In the genomic region with DNA sequence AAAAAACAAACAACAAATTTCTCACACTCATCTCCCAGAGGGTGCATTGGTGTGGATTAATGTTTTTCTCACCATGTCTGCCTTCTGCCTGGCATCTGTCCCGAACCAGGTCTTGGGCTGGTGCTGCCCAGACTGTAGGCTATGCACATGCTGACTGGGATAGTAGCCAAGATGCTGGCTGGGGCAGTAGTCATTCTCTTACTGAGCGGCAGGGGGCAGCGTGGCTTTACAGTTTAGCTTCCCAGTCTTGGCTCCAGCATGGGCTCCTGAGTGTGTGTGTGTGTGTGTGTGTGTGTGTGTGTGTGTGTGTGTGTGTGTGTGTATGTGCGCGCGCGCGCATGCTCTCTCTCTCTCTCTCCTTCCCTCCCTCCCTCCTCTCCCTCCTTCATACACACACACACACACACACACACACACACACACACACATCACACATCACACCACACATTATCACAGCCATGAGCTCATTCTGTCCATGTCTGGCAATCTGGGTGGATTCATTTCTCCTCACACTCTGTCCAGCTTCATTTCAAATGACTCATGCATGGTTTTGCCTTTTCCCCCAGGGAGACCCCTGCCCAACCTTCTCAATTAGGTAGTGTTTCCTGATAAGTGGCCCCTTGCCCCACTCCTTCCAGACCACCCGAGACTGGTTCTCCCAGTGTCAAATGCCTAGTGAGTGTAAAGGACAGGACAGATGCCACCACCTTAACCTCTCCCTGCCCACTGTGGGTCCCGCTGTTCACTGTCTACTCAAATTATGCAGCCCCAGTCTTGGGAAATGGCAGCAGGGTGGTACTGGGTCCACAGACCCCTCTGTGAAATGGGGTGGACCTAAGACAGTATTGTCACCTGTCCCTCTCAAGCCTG, we compare ENCODE assay signal across 8 mouse cellular contexts. TPM values are rescaled to one million over a fixed set of nuclear protein-coding genes. Genes with fewer than 3 reads are reported as not detected.
A peak's percentile ranks its signal among the peaks of the same experiment; 100 is the strongest.
DNase-seq lines count a peak whose midpoint lies in the region; ATAC-seq and TF ChIP-seq lines count a peak whose summit lies in the region.
"Had no signal": no experiment of that assay in that cellular context is flagged by ENCODE, and none has a peak within 500 bp of the region (broad histone marks: within the 10 kb centered on the region; RNA-seq: fewer than 3 reads in every experiment).

No protein-coding gene starts in this region.

- no peak for TF ChIP-seq POLR2A in MEL (IDR thresholded peaks at IDR 0.05; ENCODE audit: control insufficient read depth in 1 of 2, insufficient read depth in 1 of 2, low read depth in 1 of 2, low read length in 2 of 2, poor library complexity in 1 of 2)
- no peak for TF ChIP-seq POLR2A in spleen, adult 2 months (IDR thresholded peaks at IDR 0.05; ENCODE audit: low read depth, low read length)

- H3K36me3 ChIP-seq in MEL (ENCODE audit: control insufficient read depth in 1 of 2, insufficient read depth in 2 of 2, low read length in 2 of 2): no peaks in the 10 kb centered on the region
- H3K36me3 ChIP-seq in midbrain, embryonic 12.5 days: no peaks in the 10 kb centered on the region
- H3K36me3 ChIP-seq in spleen, adult 2 months (ENCODE audit: control insufficient read depth, insufficient read depth, low read length): no peaks in the 10 kb centered on the region

- no peak overlapping the region for H3K4me2 ChIP-seq in midbrain, embryonic 12.5 days (replicated peaks)

- no peak for TF ChIP-seq EP300 in MEL (IDR thresholded peaks at IDR 0.05; ENCODE audit: low read depth in 1 of 2, low read length in 2 of 2)

- TF ChIP-seq RAD21 in MEL (IDR thresholded peaks at IDR 0.05; ENCODE audit: low read depth, low read length): peak; percentile 86

- H3K27me3 ChIP-seq in MEL (ENCODE audit: control insufficient read depth in 1 of 2, insufficient read depth in 2 of 2, low read length in 2 of 2): peaks cover 5 to 12% of the 10 kb centered on the region in 2 experiments; a peak in 3 of 4 replicates
- H3K27me3 ChIP-seq in midbrain, embryonic 12.5 days: peaks cover 94% of the 10 kb centered on the region
- H3K27me3 ChIP-seq in spleen, adult 2 months (ENCODE audit: control insufficient read depth, insufficient read depth, low read length): peaks cover 16% of the 10 kb centered on the region

- DNase-seq in MEL (ENCODE audit: low read depth, low spot score): peak; percentile 90
- DNase-seq in adrenal gland, postnatal 4 days (ENCODE audit: low spot score in 2 of 2): peak; percentile 51 to 70
- DNase-seq in heart, postnatal 14 days: peak; percentile 82 to 89
- DNase-seq in layer of hippocampus, postnatal 36 days: peak; percentile 80 to 81
- DNase-seq in spleen, adult 2 months (ENCODE audit: low read depth in 1 of 2, low spot score in 2 of 2): peak; percentile 8 to 29

- 31% methylated on average over 5 of the region's 10 CpGs for WGBS in midbrain, embryonic 12.5 days
- 22% methylated on average over 9 of the region's 10 CpGs for WGBS in spleen, adult 2 months

- peaks cover 0 to 7% of the 10 kb centered on the region in 2 experiments; a peak in 1 of 4 replicates for H3K4me1 ChIP-seq in MEL (ENCODE audit: control insufficient read depth in 1 of 2, insufficient read depth in 2 of 2, low read length in 2 of 2)
- peaks cover 21% of the 10 kb centered on the region for H3K4me1 ChIP-seq in midbrain, embryonic 12.5 days
- H3K4me1 ChIP-seq in spleen, adult 2 months (ENCODE audit: control insufficient read depth, insufficient read depth, insufficient read length): no peaks in the 10 kb centered on the region; the same call in 1 of the 2 replicates

- peak; percentile 76 to 94 (median 88) for TF ChIP-seq CTCF in MEL (IDR thresholded peaks at IDR 0.05 in 2 of 3, conservative IDR thresholded peaks at IDR 0.05 in 1 of 3; ENCODE audit: control insufficient read depth in 1 of 3, insufficient read depth in 1 of 3, low read depth in 2 of 3, low read length in 3 of 3, poor library complexity in 1 of 3, severe bottlenecking in 1 of 3)
- TF ChIP-seq CTCF in spleen, adult 2 months (IDR thresholded peaks at IDR 0.05; ENCODE audit: extremely low read depth, insufficient read depth, insufficient read length, insufficient replicate concordance): peak; percentile 50; the same call in 1 of the 2 replicates

- 0 out of 2 replicates have a peak, but pooled peaks have one; percentile 61 for ATAC-seq in erythroblast, adult 5-6 weeks (replicated peaks; ENCODE audit: low FRiP score, poor library complexity, severe bottlenecking)
- peak; percentile 13; the same call in 1 of the 2 replicates for ATAC-seq in midbrain, embryonic 12.5 days (ENCODE audit: low FRiP score, low read depth)

- no peak overlapping the region for H3K27ac ChIP-seq in MEL (ENCODE audit: control insufficient read depth, low read depth, low read length)
- H3K27ac ChIP-seq in midbrain, embryonic 12.5 days (replicated peaks): no peak overlapping the region
- no peak overlapping the region for H3K27ac ChIP-seq in spleen, adult 2 months (ENCODE audit: insufficient read depth, low read length)
- H3K27ac ChIP-seq: macrophage had no signal

- H3K79me2 ChIP-seq in MEL (ENCODE audit: control insufficient read depth, insufficient read depth, low read length, poor library complexity): no peaks in the 10 kb centered on the region

- H3K4me3 ChIP-seq in MEL (ENCODE audit: control insufficient read depth in 1 of 2, insufficient read depth in 1 of 2, low read depth in 2 of 2, low read length in 2 of 2): no peak overlapping the region
- H3K4me3 ChIP-seq in midbrain, embryonic 12.5 days: no peak overlapping the region
- no peak overlapping the region for H3K4me3 ChIP-seq in spleen, adult 2 months (ENCODE audit: extremely low read depth, insufficient read depth, insufficient read length)

- H3K9ac ChIP-seq in MEL (ENCODE audit: control insufficient read depth, low read depth, low read length, poor library complexity, severe bottlenecking): no peak overlapping the region
- no peak overlapping the region for H3K9ac ChIP-seq in midbrain, embryonic 12.5 days (replicated peaks)

- intact Hi-C loops in heart, postnatal 14 days (cut with DNase I): loop anchor here (5.0 kb wide), 1 partner anchor 264 kb away; no protein-coding TSS in a partner anchor

- no peaks in the 10 kb centered on the region for H3K9me3 ChIP-seq in MEL (replicated peaks; ENCODE audit: insufficient read depth, low read length)
- no peaks in the 10 kb centered on the region for H3K9me3 ChIP-seq in midbrain, embryonic 12.5 days

TF ChIP-seq in MEL, 35 proteins besides CTCF, POLR2A, EP300 and RAD21 (continues in another document):
- no peak for TF ChIP-seq JUND (IDR thresholded peaks at IDR 0.05; ENCODE audit: low read depth, low read length)
- no peak for TF ChIP-seq RCOR1 (IDR thresholded peaks at IDR 0.05; ENCODE audit: low read depth, low read length)
- TF ChIP-seq TBP (IDR thresholded peaks at IDR 0.05; ENCODE audit: low read depth, low read length): no peak
- peak; percentile 78 for TF ChIP-seq BHLHE40 (IDR thresholded peaks at IDR 0.05; ENCODE audit: borderline replicate concordance, low read depth, low read length)
- no peak for TF ChIP-seq POLR2AphosphoS2 (IDR thresholded peaks at IDR 0.05; ENCODE audit: low read length)
- no peak for TF ChIP-seq GATA1 (IDR thresholded peaks at IDR 0.05; ENCODE audit: low read depth, low read length)
- 0 out of 2 replicates have a peak, but pooled peaks have one; percentile 44 for TF ChIP-seq MAZ (IDR thresholded peaks at IDR 0.05; ENCODE audit: low read depth, low read length)
- peak; percentile 38; the same call in 1 of the 2 replicates for TF ChIP-seq MAX (IDR thresholded peaks at IDR 0.05; ENCODE audit: low read length)
- 0 out of 2 replicates have a peak, but pooled peaks have one; percentile 60 for TF ChIP-seq MYC (IDR thresholded peaks at IDR 0.05; ENCODE audit: low read depth, low read length)
- peak; percentile 91 for TF ChIP-seq ZC3H11A (IDR thresholded peaks at IDR 0.05; ENCODE audit: low read depth, low read length)
- no peak for TF ChIP-seq TCF12 (IDR thresholded peaks at IDR 0.05; ENCODE audit: low read depth, low read length)
- no peak for TF ChIP-seq USF2 (IDR thresholded peaks at IDR 0.05; ENCODE audit: borderline replicate concordance in 1 of 2, insufficient read depth in 1 of 2, low read depth in 1 of 2, low read length in 2 of 2)
- TF ChIP-seq NRF1 (IDR thresholded peaks at IDR 0.05; ENCODE audit: insufficient read depth, low read depth, low read length, poor library complexity, severe bottlenecking): peak; percentile 69
- TF ChIP-seq HCFC1 (IDR thresholded peaks at IDR 0.05; ENCODE audit: low read depth, low read length): no peak
- TF ChIP-seq POLR2AphosphoS5 (IDR thresholded peaks at IDR 0.05; ENCODE audit: borderline replicate concordance, low read depth, low read length): no peak
- TF ChIP-seq CHD1 (IDR thresholded peaks at IDR 0.05; ENCODE audit: low read depth, low read length): no peak
- TF ChIP-seq MYB (IDR thresholded peaks at IDR 0.05; ENCODE audit: low read depth, low read length): no peak
- no peak for TF ChIP-seq ELF1 (IDR thresholded peaks at IDR 0.05; ENCODE audit: low read depth, low read length)
- no peak for TF ChIP-seq UBTF (IDR thresholded peaks at IDR 0.05; ENCODE audit: borderline replicate concordance, insufficient read depth, low read depth, low read length)

RNA-seq across cellular contexts. Expression of a gene that starts 3.8 kb away (rescaled TPM):
- not detected in 2 replicates for total RNA-seq in MEL (2012; rRNA removed)
- polyA plus RNA-seq in MEL (2012; ENCODE audit: insufficient read depth in 1 of 2, insufficient read length in 2 of 2, low read depth in 1 of 2, low replicate concordance in 2 of 2, missing spikeins in 1 of 2): not detected
- 1 to 10 TPM; 1.9 to 2.5 TPM for total RNA-seq in adrenal gland, postnatal 4 days (2021)
- not detected in 2 replicates for total RNA-seq in erythroblast, adult 5-6 weeks (2015; ENCODE audit: low replicate concordance)
- total RNA-seq in erythroblast, adult 5-6 weeks (2017; ENCODE audit: low replicate concordance): not detected in 2 replicates
- 1 to 10 TPM; 4.9 to 5.6 TPM for total RNA-seq in heart, postnatal 14 days (2021)
- 1 to 10 TPM; 3.1 to 3.6 TPM for total RNA-seq in layer of hippocampus, postnatal 36 days (2021)
- 7.3 and 8.1 TPM in 2 replicates for polyA plus RNA-seq in midbrain, embryonic 12.5 days (2016; fragmentation: Nextera tagmentation; extraction: Ambion mirVana)
- polyA plus RNA-seq in spleen, adult 2 months (2012; rRNA removed): 0.33 and 0.40 TPM in 2 replicates

RNA-seq across cellular contexts. Expression of a gene that starts 12.4 kb away (rescaled TPM):
- total RNA-seq in MEL (2012; rRNA removed): not detected in 2 replicates
- polyA plus RNA-seq in MEL (2012; ENCODE audit: insufficient read depth in 1 of 2, insufficient read length in 2 of 2, low read depth in 1 of 2, low replicate concordance in 2 of 2, missing spikeins in 1 of 2): not detected
- not detected for total RNA-seq in adrenal gland, postnatal 4 days (2021)
- total RNA-seq in erythroblast, adult 5-6 weeks (2015; ENCODE audit: low replicate concordance): not detected in 2 replicates
- total RNA-seq in erythroblast, adult 5-6 weeks (2017; ENCODE audit: low replicate concordance): 0.42 TPM in 1 of 2 replicates, not detected in the other
- not detected for total RNA-seq in heart, postnatal 14 days (2021)
- total RNA-seq in layer of hippocampus, postnatal 36 days (2021): not detected
- 2.0 and 3.7 TPM in 2 replicates for polyA plus RNA-seq in midbrain, embryonic 12.5 days (2016; fragmentation: Nextera tagmentation; extraction: Ambion mirVana)
- 0.04 TPM in 1 of 2 replicates, not detected in the other for polyA plus RNA-seq in spleen, adult 2 months (2012; rRNA removed)
- polyA plus RNA-seq: macrophage had no signal

Comparison
In these comparisons a context has a peak if more than half of its experiments do, and no peak if none do; other contexts are left out.
1. DNase-seq: peak in every context shown above with its lines; median percentile 90 in MEL; 86 in heart, postnatal 14 days; 80 in layer of hippocampus, postnatal 36 days; 60 in adrenal gland, postnatal 4 days; 18 in spleen, adult 2 months.